Mouse (Mus musculus): Measurements from ENCODE around the gene Abl1.

Abl1 gene

DNA sequence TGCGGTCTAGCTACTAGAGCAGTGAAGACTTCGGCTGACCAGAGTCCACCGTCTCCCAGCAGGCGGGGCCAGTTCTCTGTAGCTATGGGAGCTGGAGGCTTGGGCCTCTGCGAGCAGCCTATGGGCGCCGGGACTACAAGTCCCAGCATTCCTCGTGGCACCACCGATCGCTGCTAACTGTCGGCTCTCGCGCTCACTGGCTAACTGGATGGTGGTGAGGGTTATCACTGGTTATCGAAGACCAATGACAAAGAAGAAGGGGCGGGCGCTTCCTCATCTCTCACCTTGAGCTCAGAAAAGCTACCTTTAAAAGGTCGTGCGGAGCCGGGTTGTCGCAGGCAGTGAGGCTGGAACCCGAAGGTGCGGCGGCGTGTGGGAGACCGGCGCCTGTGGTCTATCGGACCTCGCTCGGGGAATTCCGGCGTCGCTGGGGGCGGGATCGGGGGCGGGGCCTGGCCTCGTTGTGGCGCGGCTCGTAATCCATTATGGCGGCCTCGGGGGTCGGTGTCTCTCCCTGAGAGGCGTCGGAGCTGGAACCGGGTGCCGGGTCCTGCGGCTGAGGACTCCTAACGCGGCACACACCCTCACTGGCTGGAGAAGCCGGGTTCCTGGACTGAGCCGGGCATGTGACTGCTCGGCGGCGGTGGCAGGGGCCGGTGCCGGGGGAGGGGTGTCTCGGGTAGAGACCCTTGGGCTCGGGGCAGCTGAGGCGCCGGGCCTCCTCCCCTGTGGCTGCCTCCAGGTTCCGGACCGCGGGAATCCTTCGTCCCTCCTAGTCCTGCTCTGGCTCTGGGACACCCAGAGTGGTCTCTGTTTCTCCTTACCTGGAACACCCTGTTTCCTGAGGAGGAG, at the start of gene Abl1:
Gene Abl1 (plus strand): TSS at position 303 of the 852 bp plus-strand sequence.
- in situ Hi-C loops (cut with MboI; ENCODE audit: low pct_unique_long_range_greater_than_20kb in 1 of 2, low sequenced_read_pairs in 2 of 2, unreplicated experiment in 1 of 2), result loop anchor here in 1 of 2 experiments (10.0 kb wide), 1 partner anchor 197 kb away; the partner anchor contains the start of gene Lamc3

DNA sequence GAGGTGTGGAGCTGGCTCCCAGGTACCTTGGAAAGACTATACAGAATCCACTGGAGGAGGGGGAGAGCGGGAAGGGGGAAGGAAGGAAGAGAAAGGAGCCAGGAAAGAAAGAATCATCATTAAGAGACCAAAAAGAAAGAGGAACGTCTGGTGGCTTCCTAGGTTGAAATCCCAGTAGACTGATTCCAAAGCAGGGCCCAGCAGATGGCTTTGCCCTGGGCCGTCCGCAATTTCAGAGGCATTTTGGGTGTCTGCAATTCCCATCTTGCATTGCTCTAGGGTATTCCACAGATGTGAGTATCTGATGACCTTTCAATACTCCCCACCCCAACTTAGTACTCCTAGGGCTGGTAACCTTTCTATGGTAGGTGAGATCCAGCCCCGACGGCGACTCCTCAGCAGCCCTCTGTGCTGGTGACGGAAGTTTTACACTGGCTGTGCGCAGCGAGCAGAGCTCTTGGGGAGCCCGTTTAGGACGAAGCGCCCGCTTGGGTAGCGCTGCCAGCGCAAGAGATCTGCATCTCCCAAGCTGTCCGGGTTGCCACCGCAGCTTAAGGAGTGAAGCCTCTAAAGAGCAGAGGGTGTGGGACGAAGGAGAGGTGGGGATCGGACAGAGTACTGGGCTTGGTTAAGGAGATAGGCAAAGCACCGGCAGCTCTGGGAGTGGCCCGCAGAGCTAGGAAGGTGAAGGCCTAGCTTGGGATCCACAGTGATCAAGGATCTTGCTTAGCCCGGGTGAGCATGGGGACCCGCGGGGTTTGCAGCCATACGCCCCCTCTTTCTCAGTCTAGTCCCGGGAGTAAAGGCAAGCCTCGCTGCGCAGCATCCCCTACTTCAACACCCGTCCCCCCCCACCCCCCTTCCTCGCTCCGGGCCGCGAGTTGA, 49.4 kb upstream of the Abl1 start:
- in situ Hi-C loops (cut with MboI; ENCODE audit: low pct_unique_long_range_greater_than_20kb in 1 of 2, low sequenced_read_pairs in 2 of 2, unreplicated experiment in 1 of 2), result loop anchor here in 1 of 2 experiments (25.0 kb wide), 1 partner anchor 1998 kb away; the partner anchor contains the start of gene Lmx1b

- in situ Hi-C loops (cut with MboI; ENCODE audit: low pct_unique_long_range_greater_than_20kb in 1 of 2, low sequenced_read_pairs in 2 of 2, unreplicated experiment in 1 of 2), result loop anchor here in 1 of 2 experiments (25.0 kb wide), 1 partner anchor 1998 kb away; the partner anchor contains the start of gene Lmx1b
These were observed 48.8 kb upstream of the Abl1 start for GRCm38 (mm10) chr2:31639466-31639760.

- in situ Hi-C loops (cut with MboI; ENCODE audit: low pct_unique_long_range_greater_than_20kb in 1 of 2, low sequenced_read_pairs in 2 of 2, unreplicated experiment in 1 of 2), result loop anchor here in 1 of 2 experiments (25.0 kb wide), 1 partner anchor 1997 kb away; the partner anchor contains the start of gene Lmx1b
These were observed 48.1 kb upstream of the Abl1 start, which contains the start of gene Prdm12 for GRCm38 (mm10) chr2:31639901-31640608. Gene Prdm12 (plus strand): TSS chr2:31640037.

GRCm38 (mm10) chr2:31640609-31641507, 47.3 kb upstream of the Abl1 start:
- in situ Hi-C loops (cut with MboI; ENCODE audit: low pct_unique_long_range_greater_than_20kb in 1 of 2, low sequenced_read_pairs in 2 of 2, unreplicated experiment in 1 of 2), result loop anchor here in 1 of 2 experiments (25.0 kb wide), 1 partner anchor 1996 kb away; the partner anchor contains the start of gene Lmx1b

GRCm38 (mm10) chr2:31641508-31641830, 46.7 kb upstream of the Abl1 start:
- in situ Hi-C loops (cut with MboI; ENCODE audit: low pct_unique_long_range_greater_than_20kb in 1 of 2, low sequenced_read_pairs in 2 of 2, unreplicated experiment in 1 of 2), result loop anchor here in 1 of 2 experiments (25.0 kb wide), 1 partner anchor 1996 kb away; the partner anchor contains the start of gene Lmx1b

- in situ Hi-C loops (cut with MboI; ENCODE audit: low pct_unique_long_range_greater_than_20kb in 1 of 2, low sequenced_read_pairs in 2 of 2, unreplicated experiment in 1 of 2), result loop anchor here in 1 of 2 experiments (25.0 kb wide), 1 partner anchor 1995 kb away; the partner anchor contains the start of gene Lmx1b
These were observed 46.2 kb upstream of the Abl1 start for GRCm38 (mm10) chr2:31641929-31642328.

DNA sequence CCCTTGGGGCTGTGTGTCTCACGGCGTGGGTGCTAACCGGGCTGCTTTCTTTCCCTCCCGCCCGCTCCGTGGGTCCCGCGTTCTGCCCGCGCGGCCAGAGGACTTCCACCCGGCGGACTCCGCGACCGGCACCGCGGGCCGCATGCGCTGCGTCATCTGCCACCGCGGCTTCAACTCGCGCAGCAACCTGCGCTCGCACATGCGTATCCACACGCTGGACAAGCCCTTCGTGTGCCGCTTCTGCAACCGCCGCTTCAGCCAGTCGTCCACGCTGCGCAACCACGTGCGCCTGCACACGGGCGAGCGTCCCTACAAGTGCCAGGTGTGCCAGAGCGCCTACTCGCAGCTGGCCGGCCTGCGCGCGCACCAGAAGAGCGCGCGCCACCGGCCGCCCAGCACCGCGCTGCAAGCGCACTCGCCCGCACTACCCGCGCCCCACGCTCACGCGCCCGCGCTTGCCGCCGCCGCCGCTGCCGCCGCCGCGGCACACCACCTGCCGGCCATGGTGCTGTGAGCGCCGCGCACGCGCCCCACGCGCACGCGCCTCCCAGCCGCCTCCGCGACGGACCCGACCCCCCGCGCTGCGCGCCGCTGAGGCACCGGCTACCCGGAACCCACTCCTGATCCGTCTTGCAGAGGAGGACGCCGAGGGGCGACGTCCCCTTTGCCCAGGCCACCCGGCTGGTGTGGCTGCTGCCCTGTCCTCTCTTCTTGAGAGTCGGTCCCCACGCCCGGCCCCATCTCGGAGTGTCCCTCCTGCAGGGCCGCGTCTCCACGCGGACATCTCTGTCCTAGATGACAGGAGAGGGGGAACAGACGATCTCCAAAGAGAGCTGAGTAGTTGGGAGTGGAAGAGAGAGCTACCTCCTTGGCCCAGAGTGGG, 34.0 kb upstream of the Abl1 start:
- in situ Hi-C loops (cut with MboI; ENCODE audit: low pct_unique_long_range_greater_than_20kb in 1 of 2, low sequenced_read_pairs in 2 of 2, unreplicated experiment in 1 of 2), result loop anchor here in 1 of 2 experiments (10.0 kb wide), 1 partner anchor 169 kb away; no protein-coding TSS in a partner anchor

DNA sequence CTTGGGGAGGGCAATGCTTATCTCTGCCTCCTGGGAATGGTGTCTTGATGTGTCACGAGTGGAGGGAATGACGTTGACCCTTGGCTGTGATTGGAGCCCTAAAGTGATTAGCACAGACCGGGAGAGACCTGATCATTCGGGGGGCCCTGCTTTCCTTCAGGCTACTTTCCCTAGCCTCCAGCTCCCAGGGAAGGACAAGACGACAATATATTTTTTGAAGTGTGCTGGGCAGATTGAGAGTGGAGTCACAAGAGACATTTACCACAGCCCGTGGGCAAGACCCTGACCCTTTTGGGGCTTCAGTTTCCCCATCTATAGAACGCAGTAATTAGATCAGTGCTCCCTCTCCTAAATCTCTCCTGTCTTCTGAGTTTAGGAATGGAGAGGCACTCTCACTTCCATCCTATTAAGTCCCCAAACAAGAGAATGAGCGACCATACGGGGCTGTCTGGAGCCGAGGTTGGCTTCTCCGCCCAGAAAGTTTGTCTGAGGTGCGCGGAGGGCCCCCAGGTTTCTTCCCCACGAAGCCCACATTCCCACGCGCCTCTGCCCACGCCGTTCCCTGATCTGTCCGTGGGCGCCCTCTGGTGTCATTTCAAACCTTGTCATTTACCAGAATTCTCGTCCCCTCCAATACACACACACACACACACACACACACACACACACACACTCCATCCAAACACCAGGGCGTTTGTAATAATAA, 33.2 kb upstream of the Abl1 start:
- in situ Hi-C loops (cut with MboI; ENCODE audit: low pct_unique_long_range_greater_than_20kb in 1 of 2, low sequenced_read_pairs in 2 of 2, unreplicated experiment in 1 of 2), result loop anchor here (5.0 to 10.0 kb wide), 2 partner anchors 163 to 170 kb away; no protein-coding TSS in a partner anchor

- in situ Hi-C loops (cut with MboI; ENCODE audit: low pct_unique_long_range_greater_than_20kb in 1 of 2, low sequenced_read_pairs in 2 of 2, unreplicated experiment in 1 of 2), result loop anchor here (5.0 to 10.0 kb wide), 2 partner anchors 164 to 172 kb away; no protein-coding TSS in a partner anchor
These were observed 31.8 kb upstream of the Abl1 start for GRCm38 (mm10) chr2:31656374-31656773.

DNA sequence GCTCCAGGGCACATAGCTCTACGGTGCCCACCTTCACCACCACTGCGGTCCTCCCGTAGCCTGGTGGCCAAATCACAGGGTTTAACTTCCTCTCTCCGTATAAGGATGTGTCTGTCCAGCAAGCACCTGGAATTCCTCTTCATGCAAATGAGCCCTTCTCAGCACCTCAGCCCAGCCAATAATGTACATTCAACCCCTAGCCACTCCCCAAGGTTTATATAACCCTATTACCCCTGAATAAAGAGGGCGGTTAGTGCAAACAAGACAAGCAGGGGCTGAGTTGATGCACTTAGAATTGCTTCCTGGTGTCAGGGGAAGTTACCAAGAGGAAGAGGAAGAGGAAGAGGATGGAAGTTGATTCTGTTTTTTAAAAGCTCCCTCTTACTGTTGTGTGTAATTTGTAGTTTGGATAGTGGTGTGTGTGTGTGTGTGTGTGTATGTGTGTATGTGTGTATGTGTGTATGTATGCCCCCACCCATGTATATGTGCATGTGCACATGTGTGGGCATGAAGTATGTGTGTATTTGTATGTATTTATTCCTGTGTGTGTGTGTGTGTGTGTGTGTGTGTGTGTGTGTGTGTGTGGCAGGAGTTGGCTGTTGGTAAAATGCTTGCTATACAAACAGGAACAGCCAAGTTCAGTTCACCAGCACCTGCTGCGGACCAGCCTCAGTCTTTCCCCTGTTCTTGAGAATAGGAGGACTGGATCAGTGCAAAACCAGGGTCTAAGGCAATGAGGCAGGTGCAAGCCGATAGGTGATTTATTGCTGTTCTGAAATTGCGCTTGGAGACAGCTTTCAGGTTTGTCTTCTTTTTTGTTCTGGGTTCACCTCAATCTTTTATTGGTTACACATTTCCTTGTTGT, 25.0 kb upstream of the Abl1 start:
- in situ Hi-C loops (cut with MboI; ENCODE audit: low pct_unique_long_range_greater_than_20kb in 1 of 2, low sequenced_read_pairs in 2 of 2, unreplicated experiment in 1 of 2), result no loop called here

DNA sequence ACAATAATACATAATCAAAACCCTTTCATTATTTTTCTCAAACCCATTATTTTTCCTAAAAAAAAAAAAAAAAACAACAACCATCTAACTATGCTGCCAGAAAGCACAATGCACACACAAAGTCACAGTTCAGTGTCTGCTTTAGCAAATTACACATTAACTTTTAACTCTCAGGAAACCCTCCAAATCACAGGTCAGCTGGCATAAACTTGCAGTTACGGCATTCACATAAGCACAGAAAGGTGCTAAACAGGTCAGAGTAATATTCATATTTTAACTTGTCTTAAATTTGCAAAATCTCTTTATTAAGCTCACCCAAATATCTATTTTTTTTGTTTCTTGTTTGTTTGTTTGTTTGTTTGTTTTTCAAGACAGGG, 24.4 kb upstream of the Abl1 start:
- in situ Hi-C loops (cut with MboI; ENCODE audit: low pct_unique_long_range_greater_than_20kb in 1 of 2, low sequenced_read_pairs in 2 of 2, unreplicated experiment in 1 of 2), result no loop called here

GRCm38 (mm10) chr2:31667332-31667731, 20.8 kb upstream of the Abl1 start:
- in situ Hi-C loops (cut with MboI; ENCODE audit: low pct_unique_long_range_greater_than_20kb in 1 of 2, low sequenced_read_pairs in 2 of 2, unreplicated experiment in 1 of 2), result no loop called here

GRCm38 (mm10) chr2:31670551-31671035, 17.6 kb upstream of the Abl1 start, which contains the start of gene Exosc2:
Gene Exosc2 (plus strand): TSS chr2:31670715.
- in situ Hi-C loops (cut with MboI; ENCODE audit: low pct_unique_long_range_greater_than_20kb in 1 of 2, low sequenced_read_pairs in 2 of 2, unreplicated experiment in 1 of 2), result no loop called here

DNA sequence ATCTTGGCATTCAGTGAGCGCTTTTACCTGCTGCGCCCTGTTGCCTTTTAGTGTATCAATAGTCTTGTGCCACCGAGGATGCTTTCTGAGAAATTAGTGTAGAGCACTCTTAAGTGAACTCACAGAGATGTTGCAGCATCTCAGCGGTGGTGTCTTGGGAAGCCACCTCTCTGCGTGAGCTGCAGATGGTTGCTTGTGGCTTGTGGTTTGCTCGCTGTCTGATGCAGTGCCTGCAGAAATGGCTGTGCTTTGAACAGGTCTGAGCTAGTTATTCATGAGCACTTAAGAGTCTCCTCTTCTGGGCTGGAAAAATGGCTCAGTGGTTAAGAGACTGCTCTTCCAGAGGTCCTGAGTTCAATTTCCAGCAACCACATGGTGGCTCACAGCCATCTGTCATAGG, 9.5 kb upstream of the Abl1 start:
- in situ Hi-C loops (cut with MboI; ENCODE audit: low pct_unique_long_range_greater_than_20kb in 1 of 2, low sequenced_read_pairs in 2 of 2, unreplicated experiment in 1 of 2), result no loop called here
